Mouse (Mus musculus) testis, adult 2 months (tissue): ENCODE measurements at regions not wholly inside any gene's neighbourhood (a gene's known extent, or its start where the extent isn't known, plus 50 kb on each side); places are given as distances from the start of the nearest gene placed in this dataset.

ENCODE experiments used
- CTCF ChIP-seq: fragments of 200-500 bp; IDR thresholded peaks from 2 replicates; pipeline ENCODE4 v1.5.1; 2012; ENCODE audit warnings: low read depth, mild to moderate bottlenecking, inconsistent platforms, low read length, moderate library complexity; ENCODE audit not compliant: control insufficient read depth, insufficient read depth, insufficient replicate concordance
- POLR2A ChIP-seq: fragments of 200-500 bp; IDR thresholded peaks from 2 replicates; pipeline ENCODE4 v1.6.1; 2012; ENCODE audit warnings: low read depth, mild to moderate bottlenecking, inconsistent platforms, low read length, moderate library complexity; ENCODE audit not compliant: control insufficient read depth

DNA sequence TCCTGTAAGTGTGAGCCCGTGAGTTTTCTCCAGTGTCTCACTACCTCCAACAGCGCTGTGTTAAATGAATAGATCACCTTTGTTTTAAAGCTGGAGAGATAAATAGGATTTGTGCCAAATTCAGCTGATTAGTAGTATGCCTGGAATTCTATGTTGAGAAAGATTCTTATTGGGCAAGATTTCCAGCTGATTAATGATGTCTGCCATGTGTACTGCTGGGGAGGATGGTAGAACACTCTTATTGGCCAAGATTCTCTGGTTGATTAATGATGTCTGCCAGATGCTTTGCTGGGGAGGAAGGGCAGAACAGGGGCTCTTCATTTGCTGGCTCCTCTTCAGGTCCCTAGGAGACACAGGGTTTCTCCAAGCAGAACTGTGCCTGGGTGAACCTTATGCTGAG is 158.9 kb upstream of the Bmper start:
- TF ChIP-seq CTCF (no peak), POLR2A (no peak)
